8 mouse cellular contexts compared by ENCODE assay signal in genomic region chr8:4237814-4238433, GRCm38 (mm10). TPM values are rescaled to one million over a fixed set of nuclear protein-coding genes. Genes with fewer than 3 reads are reported as not detected.
DNase-seq lines count a peak whose midpoint lies in the region; ATAC-seq and TF ChIP-seq lines count a peak whose summit lies in the region.

No protein-coding gene starts in this region.

- H3K4me3 ChIP-seq in layer of hippocampus, adult 2 months: peak overlapping the region; percentile 92
- peak overlapping the region; percentile 81 for H3K4me3 ChIP-seq in hindbrain, embryonic 12.5 days
- H3K4me3 ChIP-seq in liver, embryonic 14.5 days (ENCODE audit: insufficient read depth in 1 of 2, low read depth in 2 of 2, low read length in 2 of 2): peak overlapping the region; percentile 77 to 81
- H3K4me3 ChIP-seq in small intestine, adult 2 months (ENCODE audit: low read depth, low read length): peak overlapping the region; percentile 83

- DNase-seq in layer of hippocampus, adult 2 months (ENCODE audit: low spot score in 2 of 2): no peak
- no peak for DNase-seq in layer of hippocampus, adult 9-10 months (ENCODE audit: low spot score)
- DNase-seq in liver, embryonic 14.5 days (ENCODE audit: low read depth in 3 of 3, low spot score in 3 of 3): no peak
- no peak for DNase-seq in layer of hippocampus, adult 18-20 months (ENCODE audit: low spot score in 2 of 2)
- DNase-seq in cerebellum, adult 8-10 months: no peak

- peak overlapping the region; percentile 73 for H3K9ac ChIP-seq in hindbrain, embryonic 12.5 days
- peak overlapping the region; percentile 76 for H3K9ac ChIP-seq in liver, embryonic 14.5 days (replicated peaks)

- 0 out of 2 replicates have a peak, but pooled peaks cover 4% of the 10 kb centered on the region for H3K27me3 ChIP-seq in hindbrain, embryonic 12.5 days
- H3K27me3 ChIP-seq in liver, embryonic 14.5 days (ENCODE audit: control insufficient read depth, insufficient read depth, low read length): no peaks in the 10 kb centered on the region
- no peaks in the 10 kb centered on the region for H3K27me3 ChIP-seq in small intestine, adult 2 months (ENCODE audit: control insufficient read depth, insufficient read depth, low read length)

- TF ChIP-seq CTCF in layer of hippocampus, adult 2 months (conservative IDR thresholded peaks at IDR 0.05): no peak
- TF ChIP-seq CTCF in liver, embryonic 14.5 days (IDR thresholded peaks at IDR 0.05; ENCODE audit: low read depth): no peak
- TF ChIP-seq CTCF in small intestine, adult 2 months (IDR thresholded peaks at IDR 0.05; ENCODE audit: extremely low read depth, insufficient read length, insufficient replicate concordance, low read depth, low read length): no peak

- TF ChIP-seq EP300 in liver, embryonic 14.5 days (IDR thresholded peaks at IDR 0.05; ENCODE audit: low read depth): no peak

- 20% methylated on average over 15 of the region's 15 CpGs for WGBS in hindbrain, embryonic 12.5 days
- 17% methylated on average over 15 of the region's 15 CpGs for WGBS in liver, embryonic 14.5 days (ENCODE audit: insufficient replicate concordance)
- 11% methylated on average over 15 of the region's 15 CpGs for WGBS in small intestine, adult 2 months

- H3K9me3 ChIP-seq in hindbrain, embryonic 12.5 days (replicated peaks): no peaks in the 10 kb centered on the region
- H3K9me3 ChIP-seq in liver, embryonic 14.5 days (ENCODE audit: control insufficient read depth, low read length): no peaks in the 10 kb centered on the region

- 0 out of 2 replicates have a peak, but pooled peaks have one; percentile 1 for ATAC-seq in common myeloid progenitor, adult 5-6 weeks (replicated peaks; ENCODE audit: low read depth, poor library complexity, severe bottlenecking)
- ATAC-seq in hindbrain, embryonic 12.5 days (ENCODE audit: low FRiP score): peak; percentile 6
- ATAC-seq in liver, embryonic 14.5 days (ENCODE audit: insufficient read depth): no peak

- H3K4me1 ChIP-seq in hindbrain, embryonic 12.5 days: peaks cover 25% of the 10 kb centered on the region
- peaks cover 11 to 21% of the 10 kb centered on the region in 2 experiments for H3K4me1 ChIP-seq in liver, embryonic 14.5 days (replicated peaks; ENCODE audit: control insufficient read depth in 2 of 2, insufficient read depth in 2 of 2, low read length in 1 of 2)
- peaks cover 11% of the 10 kb centered on the region; the same call in 1 of the 2 replicates for H3K4me1 ChIP-seq in small intestine, adult 2 months (ENCODE audit: control insufficient read depth, insufficient read depth, insufficient read length, low read length)

- H3K36me3 ChIP-seq in hindbrain, embryonic 12.5 days: peaks cover 19% of the 10 kb centered on the region
- H3K36me3 ChIP-seq in liver, embryonic 14.5 days (replicated peaks; ENCODE audit: control insufficient read depth, insufficient read depth, low read depth): peaks cover 3% of the 10 kb centered on the region
- peaks cover 6% of the 10 kb centered on the region; the same call in 1 of the 2 replicates for H3K36me3 ChIP-seq in small intestine, adult 2 months (ENCODE audit: control insufficient read depth, insufficient read depth, low read length)

- peak overlapping the region; percentile 94 for H3K27ac ChIP-seq in layer of hippocampus, adult 2 months
- peak overlapping the region; percentile 89 for H3K27ac ChIP-seq in hindbrain, embryonic 12.5 days
- peak overlapping the region; percentile 85 for H3K27ac ChIP-seq in liver, embryonic 14.5 days
- H3K27ac ChIP-seq in small intestine, adult 2 months (ENCODE audit: insufficient read depth, low read depth, low read length): peak overlapping the region; percentile 85

- H3K4me2 ChIP-seq in hindbrain, embryonic 12.5 days (replicated peaks): peak overlapping the region; percentile 72
- H3K4me2 ChIP-seq in liver, embryonic 14.5 days (ENCODE audit: low read depth): peak overlapping the region; percentile 83

- TF ChIP-seq POLR2A in small intestine, adult 2 months (IDR thresholded peaks at IDR 0.05; ENCODE audit: low read depth, low read length): no peak

RNA-seq across cellular contexts. Expression of gene Map2k7, which starts 0.6 kb away (rescaled TPM):
- 100 to 1,000 TPM in 1 of 2 experiments, 10 to 100 TPM in 1; 98.4 to 106 TPM for total RNA-seq in layer of hippocampus, adult 2 months (2021)
- total RNA-seq in common myeloid progenitor, adult 5-6 weeks (2017): 25.8 and 43.9 TPM in 2 replicates
- polyA plus RNA-seq in hindbrain, embryonic 12.5 days (2016; fragmentation: Nextera tagmentation; extraction: Ambion mirVana): 41.2 and 46.4 TPM in 2 replicates
- polyA plus RNA-seq in liver, embryonic 14.5 days (2012; rRNA removed): 11.7 and 13.2 TPM in 2 replicates
- 6.6 and 7.8 TPM in 2 replicates for polyA plus RNA-seq in liver, embryonic 14.5 days (2014; fragmentation: Nextera tagmentation; extraction: Ambion mirVana)
- 10.2 and 27.0 TPM in 2 replicates for polyA plus RNA-seq in small intestine, adult 2 months (2012; rRNA removed)
- total RNA-seq in layer of hippocampus, adult 18-20 months (2021): 100 to 1,000 TPM; 109 to 116 TPM

RNA-seq across cellular contexts. Expression of gene Gm49320, which starts 0.7 kb away (rescaled TPM):
- total RNA-seq in layer of hippocampus, adult 2 months (2021): 1 to 10 TPM; 1.1 to 2.4 TPM
- total RNA-seq in common myeloid progenitor, adult 5-6 weeks (2017): 0.10 TPM in 1 of 2 replicates, not detected in the other
- polyA plus RNA-seq in hindbrain, embryonic 12.5 days (2016; fragmentation: Nextera tagmentation; extraction: Ambion mirVana): 1.4 and 2.0 TPM in 2 replicates
- 0.47 and 0.66 TPM in 2 replicates for polyA plus RNA-seq in liver, embryonic 14.5 days (2012; rRNA removed)
- 0.05 and 0.14 TPM in 2 replicates for polyA plus RNA-seq in liver, embryonic 14.5 days (2014; fragmentation: Nextera tagmentation; extraction: Ambion mirVana)
- polyA plus RNA-seq in small intestine, adult 2 months (2012; rRNA removed): 0.93 and 1.1 TPM in 2 replicates
- total RNA-seq in layer of hippocampus, adult 18-20 months (2021): under 1 TPM; 0.46 to 0.62 TPM

RNA-seq across cellular contexts. Expression of gene Tgfbr3l, which starts 10.1 kb away (rescaled TPM):
- total RNA-seq in layer of hippocampus, adult 2 months (2021): 10 to 100 TPM; 18.0 to 20.3 TPM
- 1.5 TPM in 1 of 2 replicates, not detected in the other for total RNA-seq in common myeloid progenitor, adult 5-6 weeks (2017)
- 4.0 and 8.7 TPM in 2 replicates for polyA plus RNA-seq in hindbrain, embryonic 12.5 days (2016; fragmentation: Nextera tagmentation; extraction: Ambion mirVana)
- 5.2 and 6.4 TPM in 2 replicates for polyA plus RNA-seq in liver, embryonic 14.5 days (2012; rRNA removed)
- polyA plus RNA-seq in liver, embryonic 14.5 days (2014; fragmentation: Nextera tagmentation; extraction: Ambion mirVana): 0.30 and 0.34 TPM in 2 replicates
- polyA plus RNA-seq in small intestine, adult 2 months (2012; rRNA removed): 17.2 and 60.2 TPM in 2 replicates
- 10 to 100 TPM in 1 of 2 experiments, 1 to 10 TPM in 1; 8.9 to 12.2 TPM for total RNA-seq in layer of hippocampus, adult 18-20 months (2021)

RNA-seq across cellular contexts. Expression of gene Lrrc8e, which starts 11.3 kb away (rescaled TPM):
- not detected for total RNA-seq in layer of hippocampus, adult 2 months (2021)
- not detected in 2 replicates for total RNA-seq in common myeloid progenitor, adult 5-6 weeks (2017)
- 0.17 TPM in 1 of 2 replicates, not detected in the other for polyA plus RNA-seq in hindbrain, embryonic 12.5 days (2016; fragmentation: Nextera tagmentation; extraction: Ambion mirVana)
- 0.03 and 0.04 TPM in 2 replicates for polyA plus RNA-seq in liver, embryonic 14.5 days (2012; rRNA removed)
- polyA plus RNA-seq in liver, embryonic 14.5 days (2014; fragmentation: Nextera tagmentation; extraction: Ambion mirVana): 0.13 and 0.18 TPM in 2 replicates
- 0.09 and 0.46 TPM in 2 replicates for polyA plus RNA-seq in small intestine, adult 2 months (2012; rRNA removed)
- total RNA-seq in layer of hippocampus, adult 18-20 months (2021): not detected

RNA-seq across cellular contexts. Expression of gene Snapc2, which starts 15.0 kb away (rescaled TPM):
- 10 to 100 TPM; 27.7 to 27.8 TPM for total RNA-seq in layer of hippocampus, adult 2 months (2021)
- 15.0 and 15.3 TPM in 2 replicates for total RNA-seq in common myeloid progenitor, adult 5-6 weeks (2017)
- 57.3 and 60.2 TPM in 2 replicates for polyA plus RNA-seq in hindbrain, embryonic 12.5 days (2016; fragmentation: Nextera tagmentation; extraction: Ambion mirVana)
- polyA plus RNA-seq in liver, embryonic 14.5 days (2012; rRNA removed): 11.5 and 13.0 TPM in 2 replicates
- polyA plus RNA-seq in liver, embryonic 14.5 days (2014; fragmentation: Nextera tagmentation; extraction: Ambion mirVana): 14.1 and 15.5 TPM in 2 replicates
- 15.0 and 22.6 TPM in 2 replicates for polyA plus RNA-seq in small intestine, adult 2 months (2012; rRNA removed)
- 10 to 100 TPM; 28.9 to 31.1 TPM for total RNA-seq in layer of hippocampus, adult 18-20 months (2021)
